Mouse (Mus musculus) natural killer cell, adult 2 months (primary cell): ENCODE measurements at regions not wholly inside any gene's neighbourhood (a gene's known extent, or its start where the extent isn't known, plus 50 kb on each side); places are given as distances from the start of the nearest gene placed in this dataset.

ENCODE experiments used
- DNase-seq, 2 experiments: peaks; one replicate each; pipeline ENCODE4 v3.0.0; 2022; ENCODE audit warnings: low spot score in 2 of 2

DNA sequence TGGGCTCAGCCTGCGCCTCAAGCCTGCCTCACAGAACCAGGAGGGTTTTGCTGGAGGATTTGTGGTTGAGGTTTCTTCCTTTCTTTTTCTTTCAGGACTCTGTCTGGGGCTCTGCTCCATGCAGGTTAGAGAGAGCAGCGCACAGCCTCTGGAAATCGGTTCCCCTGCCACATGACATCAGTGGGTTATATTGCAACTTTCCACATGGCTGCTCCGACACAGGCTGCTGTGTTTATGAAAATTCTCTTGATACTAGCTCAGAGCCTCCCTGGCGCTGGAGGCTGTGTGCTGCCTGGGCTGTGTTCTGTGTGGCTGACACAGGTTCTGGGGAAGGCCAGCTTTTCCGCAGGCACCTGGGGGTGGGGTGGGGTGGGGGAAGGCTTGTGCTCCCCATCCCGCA is 178.7 kb upstream of the Gm4791 start:
- DNase-seq, result no peak

DNA sequence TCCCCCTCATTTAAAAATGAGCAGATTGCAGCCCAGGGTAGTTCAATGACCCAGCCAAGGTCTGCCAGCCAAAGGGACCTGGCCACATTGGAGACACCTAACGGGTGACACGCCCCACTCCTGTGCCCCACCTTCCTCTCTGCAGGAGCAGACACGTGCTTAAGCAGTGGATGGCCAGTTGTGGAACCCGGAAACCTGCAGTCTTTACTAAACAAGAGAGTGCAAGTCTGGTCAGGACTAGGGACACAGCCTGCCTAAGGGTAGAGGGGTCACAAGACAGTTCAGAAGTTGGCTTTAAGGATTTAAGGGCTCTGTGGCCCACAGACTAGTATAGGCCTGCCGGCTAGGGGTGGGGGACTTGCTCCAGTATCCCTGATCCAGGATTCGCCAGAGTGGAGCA is 179.2 kb upstream of the Gm4791 start:
- DNase-seq, result no peak

DNA sequence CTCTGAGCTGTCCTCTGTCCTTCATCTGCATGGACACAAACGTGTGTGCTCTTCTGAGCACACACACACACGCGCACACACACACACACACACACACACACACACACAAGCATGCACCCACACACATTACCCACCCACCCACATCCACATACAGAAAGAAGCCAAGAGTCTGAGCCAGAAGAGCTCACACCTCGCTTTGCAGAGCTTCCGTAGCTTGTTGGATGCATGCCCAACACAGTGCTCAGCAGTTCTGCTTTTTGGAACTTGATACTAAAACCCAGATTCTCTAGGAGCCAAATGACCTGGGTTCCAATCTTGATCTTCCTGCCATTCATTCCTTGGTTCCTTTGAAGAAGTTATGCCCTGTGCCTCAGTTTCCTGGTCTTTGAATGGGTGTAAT is 182.4 kb upstream of the Gm4791 start:
- no peak for DNase-seq

DNA sequence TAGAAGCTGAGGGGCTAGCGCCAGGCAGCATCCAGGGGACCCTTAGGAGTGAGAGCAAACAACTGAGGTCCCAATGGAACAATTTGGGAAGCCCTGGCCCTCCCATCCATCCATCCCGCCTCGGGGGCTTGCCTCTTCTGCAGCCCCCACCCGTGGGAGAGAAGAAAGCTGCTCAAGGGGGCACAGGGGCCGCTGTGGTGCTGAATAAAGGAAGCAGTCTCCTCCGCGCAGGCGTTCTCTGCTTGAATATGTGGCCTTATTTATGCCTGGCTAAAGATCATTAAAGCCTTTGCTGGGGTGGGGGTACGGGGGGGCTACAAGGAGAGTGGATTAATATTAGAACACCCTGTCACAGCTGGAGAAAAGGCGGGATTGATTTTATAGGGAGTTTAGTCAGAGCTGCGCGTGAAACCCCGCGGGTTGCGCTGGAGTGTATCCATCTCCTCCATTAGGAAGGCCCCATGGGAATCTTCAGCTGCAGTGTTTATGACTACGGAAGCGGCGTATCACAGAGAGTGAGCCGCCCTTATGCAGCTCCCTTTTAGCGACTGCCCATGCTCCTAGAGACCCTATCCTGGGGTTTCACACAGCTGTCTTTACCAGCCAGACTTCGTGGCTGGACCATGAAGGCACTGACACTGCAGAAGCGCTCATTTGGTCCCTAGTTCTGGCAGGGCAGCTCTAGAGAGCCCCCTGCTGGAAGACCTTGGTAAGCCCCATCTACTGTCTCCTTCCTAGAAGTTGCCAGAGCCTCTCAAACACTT is 183.9 kb upstream of the Gm4791 start:
- DNase-seq, result no peak

DNA sequence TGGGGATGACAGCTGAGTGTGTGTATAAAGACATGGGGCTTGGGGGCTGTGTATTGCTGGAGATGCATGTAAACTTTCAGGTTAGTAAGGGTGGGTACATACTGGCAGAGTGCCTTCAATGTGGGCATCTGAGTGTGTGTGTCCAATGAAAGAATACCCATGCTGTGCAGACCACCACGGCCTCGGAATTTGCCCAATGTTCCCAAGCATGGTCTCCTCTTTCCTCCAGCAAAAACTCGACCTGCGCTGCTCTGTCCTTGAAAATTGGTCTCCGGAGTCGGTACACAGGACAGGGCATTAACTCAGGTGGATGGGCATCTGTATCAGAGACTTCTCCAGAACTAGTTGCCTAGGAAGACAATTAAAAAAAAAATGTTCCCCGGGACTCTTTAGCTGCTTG is 188.3 kb upstream of the Gm4791 start:
- no peak for DNase-seq

DNA sequence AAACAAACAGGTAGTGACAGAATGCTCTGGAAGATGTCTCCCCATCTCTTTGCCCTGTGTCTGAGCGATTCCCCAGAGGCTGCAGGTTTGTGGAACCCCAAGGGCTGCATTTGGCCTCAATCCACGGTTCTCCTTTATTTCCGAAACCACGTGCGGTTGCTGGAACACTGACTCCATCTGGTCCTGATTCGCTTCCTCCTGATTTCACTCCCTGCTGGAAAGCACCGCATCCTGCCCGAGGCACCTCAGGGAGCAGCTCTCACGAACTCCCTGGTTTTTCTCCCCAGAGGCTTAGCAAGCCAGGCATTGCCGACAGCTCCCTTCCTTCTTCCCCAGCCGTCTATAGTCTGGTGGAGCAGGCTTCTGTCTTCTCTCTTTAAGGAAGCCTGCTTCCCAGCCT is 203.1 kb upstream of the Gm4791 start:
- no peak for DNase-seq

DNA sequence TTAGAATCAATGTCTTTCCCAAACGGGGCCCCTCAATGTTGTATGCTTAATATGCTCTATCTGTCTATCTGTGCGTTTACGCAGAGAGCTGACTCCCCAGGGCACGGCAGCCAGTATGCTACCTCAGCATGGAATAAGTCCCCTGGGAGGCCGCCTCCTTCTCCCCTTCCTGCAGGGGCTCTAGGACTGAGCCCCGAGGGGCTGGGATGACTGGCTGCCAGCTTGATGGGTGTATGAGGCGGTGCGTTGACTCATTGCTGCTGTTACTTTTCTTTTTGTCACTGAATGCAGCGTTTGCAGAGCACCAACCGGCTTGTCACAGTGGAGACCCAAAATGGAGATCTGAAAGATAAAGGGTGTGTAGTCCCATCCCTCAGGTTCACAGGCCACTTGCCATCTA is 209.5 kb upstream of the Gm4791 start:
- no peak for DNase-seq

DNA sequence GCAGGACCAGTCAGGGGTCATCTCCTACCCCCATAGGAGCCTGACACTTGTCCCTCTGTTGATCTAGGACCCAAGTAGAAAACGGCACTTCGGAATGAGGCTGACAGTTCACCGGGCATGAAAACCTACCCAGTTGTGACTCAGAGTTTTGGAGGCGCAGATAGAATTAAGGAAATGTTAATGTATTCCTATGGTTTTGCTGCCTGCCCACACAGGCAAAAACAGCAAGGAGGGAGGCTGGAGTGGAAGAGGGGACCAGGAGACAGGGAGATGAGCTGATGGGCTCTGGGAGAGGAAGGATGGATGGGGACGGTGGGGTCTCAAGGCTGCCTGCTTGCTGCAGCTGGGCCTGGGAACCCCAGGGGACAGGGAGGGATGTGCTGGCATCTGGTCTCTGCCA is 210.1 kb upstream of the Gm4791 start:
- no peak for DNase-seq

DNA sequence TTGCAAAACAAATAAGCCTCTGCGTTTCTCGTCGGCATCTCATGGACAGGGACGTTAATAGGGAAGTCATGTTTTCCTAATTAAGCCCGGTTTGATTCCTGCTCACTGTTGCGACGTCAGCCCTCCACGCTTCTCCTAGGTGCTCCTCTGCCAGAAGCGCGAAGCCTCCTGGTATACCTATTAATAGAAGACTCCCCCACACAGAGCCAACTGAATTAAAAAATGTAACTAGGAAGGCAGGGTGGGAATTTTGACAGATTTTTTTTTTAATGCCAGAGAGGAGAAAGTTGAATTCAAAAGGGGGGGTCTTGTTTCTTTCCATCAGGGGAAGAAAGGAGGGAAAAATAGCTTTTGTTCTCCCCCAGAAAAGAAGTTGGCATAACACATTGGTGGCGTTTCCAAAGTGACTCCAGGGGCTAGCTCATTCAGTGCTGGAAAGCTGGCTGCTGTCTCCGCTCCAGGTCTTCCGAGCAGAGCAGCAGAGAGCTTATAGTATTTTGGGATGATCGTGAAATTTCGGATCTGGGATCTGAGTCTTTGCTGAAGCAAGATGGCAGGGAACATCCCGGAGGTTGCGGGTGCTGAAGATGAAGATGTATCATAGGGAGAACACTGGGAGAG is 214.1 kb upstream of the Gm4791 start:
- no peak for DNase-seq

DNA sequence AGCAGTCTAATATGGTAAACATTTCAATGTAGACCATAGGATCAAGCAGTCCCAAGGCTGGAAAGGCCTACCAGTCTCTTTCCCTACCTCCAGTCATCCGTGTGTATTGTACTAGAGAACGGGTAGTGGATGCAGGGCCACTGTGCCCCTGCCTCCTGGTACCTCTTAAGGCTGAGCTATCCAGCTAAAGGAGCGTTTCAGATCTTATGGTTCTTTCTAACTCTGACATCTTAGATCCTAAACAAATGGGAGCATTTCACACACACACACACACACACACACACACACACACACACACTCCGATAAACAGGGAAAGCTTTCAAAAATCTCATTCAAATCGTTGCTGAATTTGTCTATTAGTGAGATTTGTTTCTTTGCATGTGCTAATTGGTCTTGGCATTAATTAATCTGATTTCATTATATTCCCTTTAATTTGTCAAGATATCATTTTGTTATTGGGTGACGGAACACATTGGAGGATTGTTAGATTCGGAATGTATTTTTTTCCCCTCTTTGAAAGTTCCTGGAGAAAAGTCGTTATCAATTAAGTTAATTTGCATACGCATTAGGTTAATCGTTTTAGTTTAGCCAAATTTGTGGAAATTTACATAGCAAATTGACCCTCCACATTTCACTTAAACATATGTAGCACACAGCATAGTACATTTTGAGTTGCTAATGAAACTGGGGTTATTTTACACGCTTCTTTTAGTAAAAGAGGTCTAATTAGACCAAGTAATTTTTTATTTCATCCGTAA is 214.8 kb upstream of the Gm4791 start:
- no peak for DNase-seq

DNA sequence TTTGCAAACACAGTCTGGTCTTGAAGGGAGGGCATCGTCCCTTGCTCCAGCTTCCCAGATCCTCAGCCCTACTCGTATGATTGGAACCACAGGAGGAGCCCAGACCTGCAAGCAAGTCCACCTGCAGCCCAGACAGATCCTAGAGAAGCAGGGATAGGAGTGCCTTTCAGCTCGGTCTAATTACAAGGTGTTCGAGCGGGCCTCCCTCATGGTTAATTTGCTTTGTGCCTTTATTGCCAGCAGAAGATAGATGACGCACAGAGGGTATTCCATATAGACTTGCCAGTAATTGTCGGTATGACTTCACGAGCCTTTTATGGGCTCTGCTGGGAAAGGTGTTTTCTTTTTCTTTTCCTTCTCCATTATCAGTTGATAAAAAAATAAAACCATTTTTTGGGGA is 216.9 kb upstream of the Gm4791 start:
- DNase-seq, result no peak

DNA sequence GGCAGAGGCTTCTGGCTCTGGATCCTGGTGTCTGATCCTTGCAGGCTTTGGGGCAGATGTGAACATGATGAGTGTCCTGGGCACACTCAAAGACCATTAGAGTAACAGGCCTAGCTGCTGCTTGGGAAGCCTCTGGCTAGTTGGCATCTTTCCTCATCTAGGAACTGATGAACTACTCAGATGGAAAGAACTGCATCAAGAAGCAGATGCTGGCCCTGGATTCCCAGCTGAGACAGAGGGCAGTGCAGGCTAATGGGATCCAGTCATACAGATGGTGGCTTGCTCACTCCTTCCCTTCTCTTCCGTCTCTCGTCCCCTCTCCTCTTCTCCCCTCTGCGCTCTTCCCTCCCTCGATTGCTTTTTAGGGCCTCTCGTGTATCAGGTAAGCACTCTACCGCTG is 219.8 kb upstream of the Gm4791 start:
- DNase-seq, result no peak

DNA sequence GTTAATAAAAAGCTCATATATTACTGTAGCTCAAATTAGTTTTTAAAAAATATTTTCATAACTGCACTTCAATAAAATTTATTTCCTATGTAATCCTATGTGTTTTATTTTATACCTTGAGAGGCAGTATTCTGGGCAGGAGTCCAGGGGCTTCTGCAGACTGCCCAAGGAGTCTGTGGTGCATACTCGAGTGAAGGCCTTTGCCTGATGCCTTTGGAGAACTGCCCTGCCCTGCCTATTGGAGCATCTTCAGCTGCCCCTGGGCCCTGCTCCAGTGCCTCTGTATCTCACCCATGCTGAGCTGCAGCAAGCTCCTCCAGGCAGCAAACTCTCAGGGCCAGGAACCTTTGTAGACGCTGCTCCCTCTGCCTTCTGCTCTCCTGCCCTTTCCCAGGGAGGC is 223.7 kb upstream of the Gm4791 start:
- no peak for DNase-seq

DNA sequence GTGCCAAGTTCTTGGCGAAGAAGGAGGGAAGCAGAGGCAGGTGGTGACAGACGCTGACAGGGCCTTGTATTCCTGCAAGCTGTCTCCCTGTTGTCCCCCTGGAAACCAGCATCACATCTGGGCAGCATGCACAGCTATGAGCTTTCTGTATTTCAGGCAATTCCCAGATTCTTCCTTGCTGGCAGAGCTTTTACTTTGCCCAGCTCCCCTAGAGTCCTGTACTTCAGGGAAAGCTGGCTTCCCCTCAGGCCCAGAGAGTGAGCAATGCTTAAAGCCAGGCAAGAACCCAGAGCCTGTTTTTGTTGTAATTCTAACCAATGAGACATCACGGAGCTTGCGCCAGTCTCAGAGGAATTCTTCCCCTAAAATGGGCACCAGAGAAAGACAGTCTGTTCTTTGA is 238.3 kb upstream of the Gm4791 start:
- DNase-seq, result no peak

DNA sequence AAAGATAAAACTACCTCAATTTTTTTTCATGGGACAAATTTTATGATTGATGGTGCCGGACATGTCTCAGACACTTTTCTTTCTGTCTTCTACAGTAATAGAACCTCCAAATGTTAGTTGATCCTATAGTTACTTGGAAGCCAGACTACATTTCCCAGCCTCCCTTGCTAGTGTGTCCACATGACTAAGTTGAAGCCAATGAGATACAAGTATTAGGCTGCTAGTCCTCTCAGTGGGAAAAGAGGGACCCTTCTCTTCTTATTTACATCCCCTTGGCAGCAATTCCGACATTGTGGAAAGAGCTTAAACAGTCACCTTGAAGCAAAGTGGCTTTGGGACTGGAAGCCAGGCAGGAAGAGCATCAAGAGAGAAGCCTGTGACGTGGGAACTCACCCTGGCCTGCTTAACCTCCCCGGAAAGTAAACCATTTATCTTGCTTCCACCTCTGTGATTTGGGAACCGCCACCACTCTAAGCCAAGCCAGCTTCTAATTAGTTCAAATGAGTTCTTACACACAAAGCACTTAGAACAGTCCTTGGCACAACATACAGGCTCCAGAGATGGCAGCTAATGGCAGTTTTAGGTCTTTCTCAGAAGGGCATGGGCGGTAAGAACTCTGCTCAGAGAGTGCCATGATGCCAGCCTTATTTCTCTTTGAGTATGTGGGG is 241.4 kb upstream of the Gm4791 start:
- no peak for DNase-seq

DNA sequence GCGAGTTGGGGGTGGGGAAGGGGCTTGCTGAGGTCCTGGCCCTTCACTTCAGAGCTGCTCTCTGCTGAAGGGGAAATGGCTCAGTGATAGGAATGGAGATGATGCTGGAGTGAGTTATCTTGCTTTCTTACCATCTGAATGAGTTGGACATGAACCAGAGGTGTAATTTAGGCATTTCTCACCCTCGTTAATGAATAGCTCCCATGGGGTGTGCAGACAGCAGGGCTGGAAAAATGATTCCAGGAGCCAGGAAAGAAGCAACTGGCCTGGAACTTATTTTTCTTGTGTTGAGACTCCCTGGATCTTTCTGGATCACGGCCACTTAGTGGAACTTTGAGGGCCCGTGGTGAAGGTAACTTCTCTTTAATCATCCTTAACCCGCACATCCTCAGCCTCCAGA is 246.6 kb upstream of the Gm4791 start:
- no peak for DNase-seq

DNA sequence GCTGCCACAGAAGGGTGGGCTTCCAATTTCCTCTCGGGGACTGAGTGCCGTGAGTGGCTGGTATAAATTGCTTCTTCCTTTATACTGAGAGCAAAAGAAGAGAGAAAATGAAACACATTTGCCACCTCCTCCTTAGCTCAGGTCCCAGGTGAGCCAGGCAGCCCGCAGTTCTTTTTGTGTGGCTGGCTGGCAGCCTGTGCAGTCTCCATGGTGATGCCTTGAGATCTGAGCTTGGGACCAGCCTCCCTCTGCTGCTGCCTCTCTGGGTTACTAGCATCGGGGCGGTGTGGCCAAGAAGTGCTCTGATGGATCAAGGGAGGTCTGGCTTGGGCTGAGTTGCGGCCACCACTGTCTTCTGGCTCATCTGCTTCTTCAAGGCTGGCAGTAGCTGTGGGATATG is 249.1 kb upstream of the Gm4791 start:
- DNase-seq, result no peak

DNA sequence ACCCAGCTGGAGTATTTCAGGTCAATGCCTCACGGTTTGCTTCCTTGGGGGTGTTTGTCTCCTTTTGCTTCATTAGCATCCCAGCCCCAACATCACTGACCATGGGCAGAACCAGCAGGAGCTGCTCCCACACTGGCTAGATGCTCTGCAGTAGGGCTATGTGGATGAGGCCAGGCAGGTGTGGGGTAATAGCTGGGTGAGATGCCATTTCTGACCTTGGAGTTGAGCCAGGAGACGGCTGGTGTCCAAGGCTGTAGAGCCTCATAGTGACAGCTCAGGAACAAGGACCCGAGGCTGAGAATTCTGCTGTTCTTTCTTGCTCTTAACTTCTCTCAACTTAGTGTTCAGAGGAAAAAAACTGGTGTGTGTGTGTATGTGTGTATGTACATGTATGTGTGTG is 252.3 kb upstream of the Gm4791 start:
- DNase-seq, result no peak

DNA sequence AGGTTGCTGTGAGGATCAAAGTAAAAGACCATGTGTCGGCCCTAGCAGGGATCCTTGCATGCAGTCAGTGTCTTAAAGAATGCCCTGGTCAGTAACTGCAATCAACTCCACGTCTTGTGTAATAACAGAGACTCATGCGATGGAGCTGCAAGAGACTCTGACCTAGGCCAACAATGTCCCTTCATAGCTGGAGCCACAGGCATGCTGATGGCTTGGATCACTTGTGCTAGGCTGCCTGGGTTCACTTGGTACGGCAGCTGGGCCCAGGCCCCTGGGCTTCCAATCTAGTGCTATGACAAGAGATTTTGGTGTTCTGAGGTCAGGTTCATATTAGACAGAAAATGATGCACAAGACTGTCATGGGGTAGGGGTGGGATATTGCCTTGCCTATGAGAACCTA is 258.0 kb upstream of the Gm4791 start:
- DNase-seq, result no peak

DNA sequence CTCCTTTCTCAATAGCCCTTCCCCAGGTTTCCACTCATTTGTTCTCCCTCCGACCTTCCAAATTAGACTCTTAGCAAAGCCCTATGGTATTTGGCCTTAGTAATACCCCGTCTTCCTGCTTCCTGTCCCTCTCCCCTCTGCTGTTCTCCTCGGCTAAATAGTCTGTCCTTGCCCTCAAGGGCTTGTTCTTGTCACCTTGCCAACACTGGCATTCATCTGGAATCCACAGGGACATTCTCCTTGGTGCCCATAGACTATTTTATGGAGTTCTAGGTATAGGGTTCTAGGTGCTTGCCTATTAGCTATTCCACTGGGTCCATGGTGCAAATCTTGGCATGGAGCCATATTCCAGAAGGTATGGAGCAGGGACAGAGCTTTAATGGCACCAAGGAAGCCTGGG is 259.2 kb upstream of the Gm4791 start:
- no peak for DNase-seq

DNA sequence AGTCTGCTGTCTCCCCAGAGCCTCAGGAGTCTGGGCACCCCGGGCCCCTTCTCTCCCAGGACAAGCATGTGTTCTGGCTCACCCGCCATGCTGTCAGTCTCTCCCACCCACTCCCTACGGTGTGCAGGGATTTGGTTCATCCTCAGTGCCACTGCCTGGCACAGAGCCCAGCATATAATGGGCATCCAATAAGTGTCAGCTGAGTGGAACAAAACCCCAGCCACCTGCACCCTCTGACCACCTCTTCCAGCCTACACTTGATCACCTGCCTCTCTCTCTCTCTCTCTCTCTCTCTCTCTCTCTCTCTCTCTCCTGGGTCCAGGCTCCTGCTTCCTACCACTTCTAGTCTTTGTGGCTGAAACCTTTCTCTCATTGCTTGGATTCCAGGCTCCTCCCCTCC is 259.9 kb upstream of the Gm4791 start:
- DNase-seq, result no peak

DNA sequence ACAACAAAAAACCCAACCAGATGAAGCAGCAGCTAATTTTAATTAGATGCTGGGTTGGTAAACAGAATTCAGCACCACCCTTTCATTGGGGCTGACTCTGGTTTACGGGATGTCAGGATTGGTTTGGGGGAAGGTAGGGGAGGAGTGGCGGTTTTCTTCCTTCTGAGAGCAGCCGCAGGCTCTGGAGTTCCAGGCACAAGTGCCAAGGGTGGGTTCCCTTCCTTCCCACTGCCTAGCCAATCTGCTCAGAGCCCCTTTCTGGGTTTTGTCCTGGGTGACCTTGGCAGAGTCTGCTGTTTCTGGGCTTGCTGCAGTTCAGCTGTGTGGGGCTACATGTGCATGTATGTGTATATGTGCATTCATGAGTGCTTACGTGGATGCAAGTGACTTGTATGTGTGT is 260.5 kb upstream of the Gm4791 start:
- DNase-seq, result no peak

DNA sequence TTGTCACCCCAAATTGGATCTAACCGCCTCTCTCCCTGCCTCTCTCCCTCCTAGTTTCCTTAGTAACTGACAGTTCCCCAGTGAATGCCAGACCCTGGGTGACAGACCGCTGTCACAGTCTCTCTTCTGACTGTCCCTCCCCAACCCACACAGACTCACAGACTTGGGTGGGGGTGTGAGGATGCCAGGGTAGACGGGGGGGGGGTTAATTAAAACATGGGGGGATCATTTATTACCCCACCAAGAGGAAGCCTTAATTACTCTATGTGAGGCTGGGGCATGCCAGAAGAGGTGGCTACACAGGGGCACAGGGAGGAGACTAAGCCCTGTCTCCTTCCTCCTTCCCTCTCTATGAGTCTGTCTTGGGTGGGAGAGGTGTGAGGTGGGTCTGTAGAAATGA is 261.1 kb upstream of the Gm4791 start:
- no peak for DNase-seq
